Mouse (Mus musculus): ENCODE results near the gene Ppp1cb. TPM values are rescaled to one million over a fixed set of nuclear protein-coding genes. Genes with fewer than 3 reads are reported as not detected.

Ppp1cb gene
- total RNA-seq (2014; rRNA removed) (144 and 189 TPM in 2 replicates), polyA plus RNA-seq (2015; fragmentation: Nextera tagmentation; extraction: Ambion mirVana) (200 and 204 TPM in 2 replicates)

DNA sequence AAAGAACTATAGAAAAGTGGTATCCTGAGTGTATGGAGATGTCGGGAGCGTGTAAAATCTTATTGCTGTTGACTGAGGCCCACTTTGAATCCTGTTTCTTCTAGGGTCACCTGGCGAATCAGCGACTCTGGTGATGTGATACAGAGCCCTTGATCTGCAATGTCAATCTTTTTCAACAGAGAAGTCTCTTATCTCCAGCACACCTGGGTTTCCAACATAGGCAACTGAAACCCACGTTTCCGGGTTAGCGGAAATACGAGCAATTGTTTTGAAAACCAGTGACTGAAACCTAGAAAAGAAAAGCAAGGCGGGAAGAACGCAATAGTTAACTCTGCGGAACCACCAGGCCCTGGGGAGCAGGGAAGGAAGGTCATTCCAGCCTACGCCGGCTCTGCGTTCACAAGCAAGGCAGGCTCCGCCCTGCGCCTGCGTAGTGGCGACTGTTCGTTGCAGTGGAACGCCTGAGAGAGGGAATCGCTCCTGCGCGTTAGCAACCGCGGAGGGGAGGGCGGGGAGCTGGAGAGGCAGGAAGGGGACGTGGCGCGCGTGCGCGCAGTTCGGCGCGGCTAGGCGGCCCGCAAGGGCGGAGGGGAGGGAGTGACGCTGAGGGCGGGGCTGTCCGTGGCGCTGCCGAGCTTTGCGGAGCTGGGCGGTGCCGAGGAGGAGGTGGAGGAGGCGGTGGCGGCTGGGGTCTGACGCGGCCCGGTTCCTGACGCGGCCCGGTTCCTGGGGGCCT is at the start of gene Ppp1cb:
Gene Ppp1cb (plus strand): TSS at position 436 of the 736 bp plus-strand sequence.
- H3K9ac ChIP-seq (replicated peaks; ENCODE audit: low read length, poor library complexity, severe bottlenecking): peak within 1 kb of the TSS; percentile 92
- H3K4me3 ChIP-seq (ENCODE audit: low read depth, low read length): peak within 1 kb of the TSS; percentile 75
- H3K36me3 ChIP-seq (ENCODE audit: insufficient read depth, low read length): no peaks in the 10 kb centered on the region
- no peaks in the 10 kb centered on the region for H3K4me1 ChIP-seq (ENCODE audit: insufficient read depth, low read length)
- DNase-seq (ENCODE audit: low spot score) (peak; percentile 100), ATAC-seq (ENCODE audit: low FRiP score) (peak; percentile 99)
- H3K27me3 ChIP-seq (ENCODE audit: insufficient read depth, low read length): no peaks in the 10 kb centered on the region
- H3K27ac ChIP-seq (ENCODE audit: low read depth, low read length): peak within 1 kb of the TSS; percentile 97
- H3K9me3 ChIP-seq (ENCODE audit: low read length): no peaks in the 10 kb centered on the region
- H3K4me2 ChIP-seq (ENCODE audit: low read depth, low read length, poor library complexity, severe bottlenecking): peak within 1 kb of the TSS; percentile 55
- no peak for TF ChIP-seq CTCF (IDR thresholded peaks at IDR 0.05)
- WGBS: 1% methylated on average over 38 of the region's 54 CpGs

DNA sequence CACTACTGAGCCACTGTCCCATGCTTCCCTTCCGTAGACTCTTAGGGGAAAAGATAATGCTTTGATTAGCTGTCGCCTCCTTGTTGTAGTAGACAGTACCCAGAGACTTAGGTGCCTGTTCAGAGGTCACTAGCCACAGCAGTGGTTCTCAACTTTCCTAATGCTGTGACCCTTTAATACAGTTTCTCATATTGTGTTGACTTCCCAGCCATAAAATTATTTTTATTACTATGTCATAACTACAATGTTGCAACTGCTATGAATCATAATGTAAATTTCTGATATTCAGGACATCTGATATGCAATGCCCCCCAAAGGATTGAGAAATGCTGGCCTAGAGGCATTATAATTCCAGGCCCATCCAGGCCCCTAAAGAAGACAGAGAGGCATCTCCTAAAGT is 48.9 kb upstream of the Ppp1cb start:
- 0 out of 2 replicates have a peak, but pooled peaks cover 4% of the 10 kb centered on the region for H3K4me1 ChIP-seq (ENCODE audit: insufficient read depth, low read length)
- no peak overlapping the region for H3K27ac ChIP-seq (ENCODE audit: low read depth, low read length)
- H3K27me3 ChIP-seq (ENCODE audit: insufficient read depth, low read length): no peaks in the 10 kb centered on the region
- DNase-seq (ENCODE audit: low spot score) (no peak), ATAC-seq (ENCODE audit: low FRiP score) (no peak)
- H3K9ac ChIP-seq (replicated peaks; ENCODE audit: low read length, poor library complexity, severe bottlenecking): no peak overlapping the region
- TF ChIP-seq CTCF (IDR thresholded peaks at IDR 0.05): no peak
- no peak overlapping the region for H3K4me3 ChIP-seq (ENCODE audit: low read depth, low read length)
- H3K9me3 ChIP-seq (ENCODE audit: low read length): no peaks in the 10 kb centered on the region
- WGBS: 89% methylated on average over 2 of the region's 2 CpGs
- H3K4me2 ChIP-seq (ENCODE audit: low read depth, low read length, poor library complexity, severe bottlenecking): no peak overlapping the region
- H3K36me3 ChIP-seq (ENCODE audit: insufficient read depth, low read length): no peaks in the 10 kb centered on the region

DNA sequence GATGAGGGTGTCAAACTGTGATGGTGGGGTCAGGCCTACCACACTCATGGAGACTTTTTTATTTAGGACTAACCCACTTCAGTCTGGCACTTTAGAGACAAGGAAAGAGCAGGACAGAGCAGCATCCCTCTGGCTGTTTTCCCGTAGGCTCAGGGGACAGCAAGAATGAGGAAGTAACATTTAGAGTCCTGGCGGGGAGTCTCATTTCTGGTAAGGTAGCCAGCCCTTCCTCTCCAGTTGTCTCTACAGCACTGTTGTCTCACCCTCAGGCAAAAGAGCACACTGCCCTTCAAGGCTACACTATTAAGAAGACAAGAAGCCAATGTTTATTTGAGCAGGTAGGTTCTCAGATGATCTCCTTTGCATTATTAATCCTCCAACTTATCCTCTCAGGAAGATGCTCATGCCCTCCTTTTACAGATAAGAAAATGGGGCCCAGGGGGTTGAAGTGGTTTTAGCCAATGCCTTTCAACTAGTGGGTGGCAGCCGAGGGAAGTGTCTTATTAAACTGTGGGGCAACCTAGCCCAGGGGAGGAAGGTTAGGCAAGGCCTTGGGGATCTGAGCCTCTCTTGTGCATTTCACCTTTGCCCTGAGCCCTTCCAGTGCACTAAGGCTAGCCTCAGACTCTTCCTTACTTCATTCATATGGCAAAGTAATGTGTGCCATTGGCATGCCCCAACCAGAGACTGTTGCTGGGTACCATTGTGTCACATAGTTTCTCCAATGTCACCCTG is 47.5 kb upstream of the Ppp1cb start:
- Histone ChIP-seq H3K9ac (replicated peaks; ENCODE audit: low read length, poor library complexity, severe bottlenecking) (no peak overlapping the region), H3K9me3 (ENCODE audit: low read length) (no peaks in the 10 kb centered on the region), H3K36me3 (ENCODE audit: insufficient read depth, low read length) (no peaks in the 10 kb centered on the region), H3K4me2 (ENCODE audit: low read depth, low read length, poor library complexity, severe bottlenecking) (no peak overlapping the region), H3K27ac (ENCODE audit: low read depth, low read length) (no peak overlapping the region), H3K4me3 (ENCODE audit: low read depth, low read length) (no peak overlapping the region), H3K27me3 (ENCODE audit: insufficient read depth, low read length) (no peaks in the 10 kb centered on the region), H3K4me1 (ENCODE audit: insufficient read depth, low read length) (0 out of 2 replicates have a peak, but pooled peaks cover 4% of the 10 kb centered on the region)
- TF ChIP-seq CTCF (IDR thresholded peaks at IDR 0.05): no peak
- ATAC-seq (ENCODE audit: low FRiP score) (no peak), DNase-seq (ENCODE audit: low spot score) (no peak)
- WGBS: 86% methylated on average over 3 of the region's 3 CpGs

DNA sequence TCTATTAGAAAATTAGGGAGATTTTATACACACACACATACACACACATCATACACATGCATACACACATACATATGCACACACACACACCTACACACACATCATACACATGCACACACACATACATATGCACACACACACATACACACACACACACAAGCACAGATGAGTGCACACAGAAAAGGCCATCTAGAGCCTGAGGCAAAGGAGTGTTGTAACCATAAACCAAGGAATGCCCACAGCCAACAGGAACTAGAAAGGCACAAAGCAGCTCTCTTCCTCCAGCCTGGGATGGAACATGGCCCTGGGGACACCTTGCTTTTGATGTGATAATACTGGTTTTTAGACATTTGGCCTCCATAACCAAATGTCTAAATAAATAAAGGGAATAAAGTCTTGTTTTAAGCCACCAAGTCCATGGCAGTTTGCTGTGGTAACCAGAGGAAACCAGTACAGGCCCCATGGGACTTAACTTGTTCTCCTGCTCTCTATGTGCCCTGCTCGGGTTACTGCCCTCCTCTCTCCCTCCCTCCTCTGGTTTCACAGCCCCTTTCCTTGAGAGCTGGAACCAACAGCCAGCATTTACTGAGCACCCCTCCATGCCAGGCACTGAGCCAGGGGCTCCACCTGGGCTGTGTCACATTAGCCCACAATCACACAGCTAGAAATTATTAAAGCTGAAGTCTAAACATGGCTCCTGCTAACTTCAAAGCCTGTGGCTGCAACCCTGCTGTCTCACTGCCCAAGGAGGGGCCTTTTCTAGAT is 46.3 kb upstream of the Ppp1cb start:
- no peak overlapping the region for H3K4me2 ChIP-seq (ENCODE audit: low read depth, low read length, poor library complexity, severe bottlenecking)
- no peak overlapping the region for H3K4me3 ChIP-seq (ENCODE audit: low read depth, low read length)
- H3K4me1 ChIP-seq (ENCODE audit: insufficient read depth, low read length): 0 out of 2 replicates have a peak, but pooled peaks cover 4% of the 10 kb centered on the region
- no peak overlapping the region for H3K27ac ChIP-seq (ENCODE audit: low read depth, low read length)
- H3K9ac ChIP-seq (replicated peaks; ENCODE audit: low read length, poor library complexity, severe bottlenecking): no peak overlapping the region
- H3K9me3 ChIP-seq (ENCODE audit: low read length): no peaks in the 10 kb centered on the region
- no peak for TF ChIP-seq CTCF (IDR thresholded peaks at IDR 0.05)
- no peaks in the 10 kb centered on the region for H3K27me3 ChIP-seq (ENCODE audit: insufficient read depth, low read length)
- WGBS: 31% methylated on average over 1 of the region's 1 CpGs
- peak; percentile 59 for DNase-seq (ENCODE audit: low spot score)
- no peaks in the 10 kb centered on the region for H3K36me3 ChIP-seq (ENCODE audit: insufficient read depth, low read length)
- ATAC-seq (ENCODE audit: low FRiP score): no peak

DNA sequence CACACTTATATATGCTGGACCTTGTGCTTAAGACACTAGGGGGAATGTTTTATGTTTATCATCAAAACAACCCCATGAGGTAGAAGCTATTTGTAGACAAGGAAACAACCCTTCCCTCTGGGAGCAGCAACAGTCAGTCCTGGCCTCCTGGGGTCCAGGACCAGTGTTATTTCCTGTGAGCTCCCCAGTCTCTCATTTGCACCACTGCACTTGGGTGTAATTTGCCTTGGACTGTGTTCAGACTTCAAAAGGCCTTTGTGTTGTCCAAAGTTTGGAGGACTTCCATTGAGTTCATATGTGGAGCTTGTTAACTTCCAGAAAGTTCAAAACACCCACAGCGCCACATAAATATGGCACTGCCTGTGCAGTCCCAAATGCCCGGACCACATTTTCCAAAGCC is 45.6 kb upstream of the Ppp1cb start:
- peak; percentile 54 for DNase-seq (ENCODE audit: low spot score)
- no peaks in the 10 kb centered on the region for H3K27me3 ChIP-seq (ENCODE audit: insufficient read depth, low read length)
- 63% methylated on average over 2 of the region's 2 CpGs for WGBS

More for the DNA sequence above, 45.6 kb upstream of the Ppp1cb start:
- Histone ChIP-seq H3K4me3 (ENCODE audit: low read depth, low read length) (no peak overlapping the region), H3K4me2 (ENCODE audit: low read depth, low read length, poor library complexity, severe bottlenecking) (no peak overlapping the region), H3K9ac (replicated peaks; ENCODE audit: low read length, poor library complexity, severe bottlenecking) (no peak overlapping the region), H3K9me3 (ENCODE audit: low read length) (no peaks in the 10 kb centered on the region), H3K27ac (ENCODE audit: low read depth, low read length) (no peak overlapping the region), H3K4me1 (ENCODE audit: insufficient read depth, low read length) (0 out of 2 replicates have a peak, but pooled peaks cover 4% of the 10 kb centered on the region), H3K36me3 (ENCODE audit: insufficient read depth, low read length) (no peaks in the 10 kb centered on the region)
- ATAC-seq (ENCODE audit: low FRiP score): no peak
- no peak for TF ChIP-seq CTCF (IDR thresholded peaks at IDR 0.05)

Measured in midbrain, postnatal 0 days (tissue).